In genomic region chr5:110916241-110916640, GRCm38 (mm10) we compare ENCODE assay signal across 9 mouse cellular contexts.
"Had no signal": no experiment of that assay in that cellular context is flagged by ENCODE, and none has a peak within 500 bp of the region (broad histone marks: within the 10 kb centered on the region; RNA-seq: fewer than 3 reads in every experiment).

No protein-coding gene starts in this region.

- DNase-seq: kidney, postnatal 10 days; kidney, postnatal 4 days; lung, adult 18-20 months; lung, postnatal 10 days; lung, postnatal 36 days; retina, postnatal 1 day; right cerebral cortex, postnatal 25 days; spleen, adult 18-20 months; thymus, postnatal 25 days had no signal
